Mouse (Mus musculus) cortical plate, adult 2 months (tissue): ENCODE data around the gene Unkl. TPM values are rescaled to one million over a fixed set of nuclear protein-coding genes. Genes with fewer than 3 reads are reported as not detected.
A peak's percentile ranks its signal among the peaks of the same experiment; 100 is the strongest.
"Not testable (repeated sequence)": the region's sequence is repeated elsewhere in the genome, so short reads cannot be mapped to it uniquely, and the experiment has no call there.

Experiments used
- H3K27ac ChIP-seq: fragments of 200-500 bp; 2 replicates; pipeline ENCODE4 v1.5.1; 2012; ENCODE audit warnings: low read length, control low read depth, inconsistent platforms; ENCODE audit not compliant: insufficient read depth
- H3K4me1 ChIP-seq: fragments of 200-500 bp; 2 replicates; pipeline ENCODE4 v1.6.1; 2011; ENCODE audit warnings: low read length; ENCODE audit not compliant: control insufficient read depth, insufficient read depth
- H3K4me3 ChIP-seq: fragments of 200-500 bp; 2 replicates; pipeline ENCODE4 v1.5.1; 2011; ENCODE audit warnings: mild to moderate bottlenecking, low read length, control low read depth; ENCODE audit not compliant: insufficient read depth
- CTCF ChIP-seq: fragments of 200-500 bp; IDR thresholded peaks from 2 replicates; pipeline ENCODE4 v1.5.1; 2011; ENCODE audit warnings: mild to moderate bottlenecking, control low read depth, low read length; ENCODE audit not compliant: insufficient read depth; ENCODE audit errors: extremely low read depth
- POLR2A ChIP-seq: fragments of 200-500 bp; IDR thresholded peaks from 2 replicates; pipeline ENCODE4 v1.6.1; 2011; ENCODE audit warnings: mild to moderate bottlenecking, low read length, control low read depth; ENCODE audit not compliant: insufficient read depth; ENCODE audit errors: extremely low read depth
- polyA plus RNA-seq: library from polyadenylated mRNA; depleted of rRNA; stranded (reverse); fragments of >200 nt; gene quantifications from 2 replicates; pipeline ENCODE4 v1.2.3, GENCODE M21; 2012

The Unkl gene
- polyA plus RNA-seq, 1 experiment = 42.9 TPM

DNA sequence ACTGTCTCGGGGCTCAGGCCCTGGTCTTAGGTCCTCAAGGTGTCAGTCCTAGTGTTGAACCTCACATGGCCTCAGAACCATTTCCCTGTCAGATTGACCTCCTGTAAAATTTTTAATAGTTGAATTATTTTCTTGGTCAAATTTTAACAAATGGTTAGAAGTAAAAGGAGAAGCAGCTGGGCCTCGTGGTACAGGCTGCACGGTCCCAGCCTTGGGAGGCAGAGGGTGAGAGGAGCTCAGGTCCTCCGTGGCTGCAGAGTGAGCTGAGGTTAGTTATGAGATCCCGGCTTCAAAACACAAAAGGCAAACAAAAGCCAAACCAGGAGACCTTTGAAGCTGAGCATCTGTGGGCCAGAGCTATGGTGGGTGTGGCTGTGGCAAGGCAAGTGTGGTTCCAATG lies 39.8 kb downstream of the Unkl start:
- Histone ChIP-seq H3K4me1 (peaks cover 4% of the 10 kb centered on the region; the same call in 1 of the 2 replicates), H3K27ac (no peak overlapping the region), H3K4me3 (no peak overlapping the region)
- TF ChIP-seq POLR2A = no peak
- no peak for TF ChIP-seq CTCF

DNA sequence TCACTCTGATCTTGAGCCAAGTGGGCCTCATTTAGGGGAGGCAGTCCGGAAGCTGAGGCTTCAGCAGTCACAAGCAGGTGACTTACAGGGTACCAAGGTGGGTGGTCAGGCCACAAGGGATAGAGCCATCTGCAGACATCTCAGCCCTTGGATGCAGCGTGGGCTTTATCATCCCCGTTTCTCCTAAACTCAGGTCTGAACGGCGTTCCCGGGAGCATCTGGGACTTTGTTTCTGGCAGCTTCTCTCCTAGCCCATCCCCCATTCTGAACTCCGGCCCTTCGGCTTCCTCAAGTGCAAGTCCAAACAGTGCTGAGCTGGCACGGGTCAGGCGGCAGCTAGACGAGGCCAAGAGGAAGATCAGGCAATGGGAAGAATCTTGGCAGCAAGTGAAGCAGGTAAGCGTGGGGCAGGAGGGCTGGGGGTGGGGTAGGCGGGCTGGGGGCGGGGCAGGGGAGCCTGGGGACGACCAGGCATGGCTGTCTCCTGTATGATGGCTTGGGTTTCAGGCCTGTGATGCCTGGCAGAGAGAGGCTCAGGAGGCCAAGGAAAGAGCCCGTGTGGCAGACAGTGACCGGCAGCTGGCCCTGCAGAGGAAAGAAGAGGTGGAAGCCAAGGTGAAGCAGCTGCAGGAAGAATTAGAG lies 41.9 kb downstream of the Unkl start:
- H3K4me1 ChIP-seq, H3K4me3 ChIP-seq, H3K27ac ChIP-seq: not testable (repeated sequence)

DNA sequence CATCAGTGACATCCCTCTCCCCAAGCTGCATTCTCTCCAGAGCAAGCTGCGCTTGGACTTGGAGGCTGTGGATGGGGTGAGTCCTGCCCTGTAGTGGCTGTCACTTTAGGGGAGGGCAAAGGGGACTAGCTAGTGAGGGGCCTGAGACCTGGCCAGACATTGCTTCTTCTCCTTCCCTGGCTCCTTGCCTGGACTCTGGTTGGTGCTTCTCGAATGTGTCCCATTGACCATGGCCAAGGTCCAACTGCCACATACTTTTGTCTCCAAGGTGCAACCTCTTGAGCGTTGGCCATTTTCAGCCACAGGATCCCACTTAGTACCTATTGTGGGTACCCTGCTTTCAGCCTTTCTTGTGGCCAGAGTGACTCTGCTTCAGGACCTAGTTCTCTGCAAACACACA lies 42.5 kb downstream of the Unkl start:
- H3K4me1 ChIP-seq = no peaks in the 10 kb centered on the region
- no peak overlapping the region for H3K4me3 ChIP-seq
- H3K27ac ChIP-seq = no peak overlapping the region
- TF ChIP-seq POLR2A = no peak
- no peak for TF ChIP-seq CTCF

GRCm38 (mm10) chr17:25231621-25232020 lies 43.4 kb downstream of the Unkl start:
- H3K4me3 ChIP-seq, H3K27ac ChIP-seq, H3K4me1 ChIP-seq: not testable (repeated sequence)

DNA sequence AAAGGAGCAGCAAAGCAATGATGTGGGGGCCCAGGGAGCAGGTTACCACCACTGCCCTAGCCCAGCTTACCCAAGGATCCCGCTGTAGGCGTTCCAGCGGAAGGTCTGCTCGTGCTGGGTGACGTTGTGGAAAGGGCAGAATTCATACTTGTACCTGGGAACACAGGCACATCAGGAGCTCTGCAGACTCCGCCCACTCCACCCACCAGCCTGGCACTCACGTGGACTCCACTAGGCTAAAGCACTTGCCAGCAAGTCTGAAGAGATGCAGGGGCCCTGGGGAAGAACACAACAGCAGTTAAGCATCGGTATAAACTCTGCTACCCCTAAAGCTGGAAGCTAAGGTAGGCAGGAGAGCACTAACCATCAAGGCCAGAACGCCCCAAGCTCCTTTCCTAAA lies 47.4 kb downstream of the Unkl start:
- Histone ChIP-seq H3K4me3 (no peak overlapping the region), H3K27ac (no peak overlapping the region), H3K4me1 (peaks cover 1% of the 10 kb centered on the region; the same call in 1 of the 2 replicates)
- TF ChIP-seq CTCF = no peak

GRCm38 (mm10) chr17:25239695-25240636 lies 51.8 kb downstream of the Unkl start, which contains the start of the genes Gnptg and Tsr3:
TSS of gene Gnptg (minus strand) at chr17:25240124.
TSS of gene Tsr3 (plus strand) at chr17:25240170.
- H3K27ac ChIP-seq = peak within 1 kb of the TSS; percentile 66
- peaks cover 3% of the 10 kb centered on the region for H3K4me1 ChIP-seq
- TF ChIP-seq POLR2A (peak; percentile 88), CTCF (no peak)
- H3K4me3 ChIP-seq = peak within 1 kb of the TSS; percentile 86

GRCm38 (mm10) chr17:25243131-25243780 lies 55.1 kb downstream of the Unkl start:
- peaks cover 2% of the 10 kb centered on the region for H3K4me1 ChIP-seq
- TF ChIP-seq POLR2A = no peak
- TF ChIP-seq CTCF = no peak
- H3K27ac ChIP-seq = no peak overlapping the region
- H3K4me3 ChIP-seq = no peak overlapping the region

GRCm38 (mm10) chr17:25244239-25244638 lies 56.0 kb downstream of the Unkl start:
- H3K27ac ChIP-seq = no peak overlapping the region
- no peak for TF ChIP-seq POLR2A
- TF ChIP-seq CTCF = no peak
- no peak overlapping the region for H3K4me3 ChIP-seq
- peaks cover 2% of the 10 kb centered on the region for H3K4me1 ChIP-seq

DNA sequence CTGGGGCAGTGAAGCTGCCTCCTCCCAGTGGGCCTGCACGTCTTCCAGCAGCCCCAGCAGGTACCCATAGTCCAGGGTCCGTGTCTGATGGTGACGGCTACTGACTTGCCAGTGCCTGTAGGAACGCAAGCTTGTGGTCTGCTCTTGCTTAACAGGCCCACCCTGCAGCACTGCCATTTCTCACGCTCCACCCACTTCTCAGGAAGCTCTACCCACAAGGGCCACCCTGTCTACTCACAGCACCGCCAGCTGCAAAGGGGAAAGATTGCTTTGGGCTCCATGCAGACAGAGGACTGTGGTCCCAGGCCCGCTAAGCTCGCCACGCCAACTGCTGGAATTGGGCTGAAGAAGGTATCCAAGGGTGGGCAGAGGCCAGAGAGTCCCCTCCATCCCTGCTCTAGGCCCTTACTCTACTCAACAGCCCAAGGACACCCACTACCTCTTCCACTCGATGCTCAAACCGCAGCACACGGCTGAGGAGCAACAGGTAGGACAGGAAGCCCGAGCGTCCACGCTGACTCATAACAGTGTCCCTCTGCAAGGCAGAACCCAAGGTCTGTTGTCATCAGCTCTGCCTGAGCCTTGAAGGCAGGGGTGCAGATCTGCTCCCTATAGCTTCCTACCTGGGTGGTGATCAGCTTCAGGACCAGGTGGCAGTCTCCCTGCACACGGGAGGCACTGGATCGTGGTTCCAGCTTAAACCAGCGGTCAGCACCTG lies 60.0 kb downstream of the Unkl start:
- TF ChIP-seq CTCF (no peak), POLR2A (no peak)
- Histone ChIP-seq H3K4me3 (no peak overlapping the region), H3K4me1 (no peaks in the 10 kb centered on the region), H3K27ac (no peak overlapping the region)

DNA sequence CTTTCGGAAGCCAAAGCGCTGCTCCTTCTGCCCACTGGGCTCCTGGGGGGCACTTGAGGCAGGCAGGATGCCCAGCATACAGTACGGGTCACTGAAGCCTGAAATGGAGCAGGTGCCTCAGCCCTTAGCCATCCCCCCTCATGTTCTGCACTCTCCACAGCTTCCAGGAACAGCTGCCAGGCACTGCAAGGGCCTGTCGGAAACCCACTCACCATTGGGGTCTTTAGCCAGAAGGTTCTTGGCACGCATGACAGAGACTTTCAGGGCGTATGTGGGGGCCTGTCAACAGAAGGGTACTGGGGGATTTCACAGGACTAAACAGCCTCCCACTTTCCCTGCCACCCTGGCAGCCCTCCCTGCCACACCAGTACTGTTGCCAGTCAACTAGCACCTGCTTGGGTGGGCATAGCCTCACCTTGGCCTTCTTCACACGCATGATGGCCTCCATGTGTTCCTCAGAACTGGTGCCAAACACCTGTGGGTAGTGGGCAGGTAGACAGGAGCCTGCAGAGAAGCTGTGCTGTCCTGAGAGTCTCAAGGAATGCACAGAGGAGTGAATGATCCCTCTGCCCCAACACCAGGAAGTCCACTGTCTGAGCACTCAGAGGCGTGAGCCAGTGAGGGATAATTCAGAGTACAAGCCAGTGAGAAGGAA lies 62.1 kb downstream of the Unkl start:
- Histone ChIP-seq H3K4me3 (no peak overlapping the region), H3K4me1 (no peaks in the 10 kb centered on the region), H3K27ac (no peak overlapping the region)
- TF ChIP-seq CTCF = no peak
- TF ChIP-seq POLR2A = no peak
